In the genomic region with DNA sequence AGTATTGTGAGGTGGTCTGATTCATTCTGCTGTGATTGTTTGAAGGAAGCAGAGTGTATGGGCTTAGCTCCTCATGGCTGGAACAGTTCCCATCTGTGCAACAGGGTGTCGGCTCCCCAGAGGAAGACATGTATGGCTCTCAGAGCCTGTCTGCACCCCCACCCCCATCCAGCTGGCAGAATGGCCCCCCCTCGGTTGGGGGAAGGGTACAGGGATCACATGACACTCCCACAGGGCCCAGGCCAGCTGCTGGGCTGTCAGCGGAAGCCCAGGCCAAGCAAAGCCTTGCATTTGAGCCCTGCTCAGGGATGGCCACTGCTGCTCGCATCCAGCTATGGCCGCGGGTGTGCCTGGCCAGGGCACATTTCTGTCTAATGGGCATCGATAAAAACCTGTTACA, we compare ENCODE assay signal across 9 mouse cellular contexts. TPM values are rescaled to one million over a fixed set of nuclear protein-coding genes. Genes with fewer than 3 reads are reported as not detected.
DNase-seq lines count a peak whose midpoint lies in the region; ATAC-seq and TF ChIP-seq lines count a peak whose summit lies in the region.
"Had no signal": no experiment of that assay in that cellular context is flagged by ENCODE, and none has a peak within 500 bp of the region (broad histone marks: within the 10 kb centered on the region; RNA-seq: fewer than 3 reads in every experiment).

No protein-coding gene starts in this region.

- ATAC-seq in intestine, embryonic 16.5 days = peak; percentile 37; the same call in 1 of the 2 replicates
- no peak; the same call in 1 of the 2 replicates for ATAC-seq in liver, postnatal 0 days
- ATAC-seq in activated CD4-positive, CD25-positive, alpha-beta regulatory T cell, adult 4 months = no peak

- peak overlapping the region; percentile 71 for H3K27ac ChIP-seq in embryonic facial prominence, embryonic 10.5 days (replicated peaks)
- peak overlapping the region; percentile 44 for H3K27ac ChIP-seq in intestine, embryonic 16.5 days (ENCODE audit: low read length)
- H3K27ac ChIP-seq in liver, postnatal 0 days (ENCODE audit: low read depth) = peak overlapping the region; percentile 64

- DNase-seq in thymus, postnatal 14 days = peak; percentile 25
- no peak for DNase-seq in thymus, adult 18-20 months
- peak; percentile 70 for DNase-seq in embryonic facial prominence, embryonic 10.5 days (ENCODE audit: low spot score)
- DNase-seq in heart, adult 18-20 months = peak; percentile 72 to 79
- peak; percentile 58 for DNase-seq in liver, postnatal 0 days
- peak; percentile 71 for DNase-seq in retina, embryonic 14.5 days (ENCODE audit: low spot score)

- peaks cover 52% of the 10 kb centered on the region for H3K36me3 ChIP-seq in embryonic facial prominence, embryonic 10.5 days (replicated peaks)
- peaks cover 5% of the 10 kb centered on the region; the same call in 1 of the 2 replicates for H3K36me3 ChIP-seq in intestine, embryonic 16.5 days (ENCODE audit: control insufficient read depth, insufficient read depth, low read length)
- H3K36me3 ChIP-seq in liver, postnatal 0 days (replicated peaks; ENCODE audit: insufficient read depth, low read length) = no peaks in the 10 kb centered on the region

- no peaks in the 10 kb centered on the region for H3K27me3 ChIP-seq in embryonic facial prominence, embryonic 10.5 days (replicated peaks; ENCODE audit: low read depth, poor library complexity, severe bottlenecking)
- H3K27me3 ChIP-seq in intestine, embryonic 16.5 days (replicated peaks; ENCODE audit: control insufficient read depth, insufficient read depth, low read length) = no peaks in the 10 kb centered on the region
- 0 out of 2 replicates have a peak, but pooled peaks cover 4% of the 10 kb centered on the region for H3K27me3 ChIP-seq in liver, postnatal 0 days (ENCODE audit: insufficient read depth, low read length)

- H3K9ac ChIP-seq in intestine, embryonic 16.5 days (ENCODE audit: low read depth, low read length) = peak overlapping the region; percentile 38
- no peak overlapping the region for H3K9ac ChIP-seq in liver, postnatal 0 days (replicated peaks)

- TF ChIP-seq CTCF in liver, postnatal 0 days (IDR thresholded peaks at IDR 0.05; ENCODE audit: low read depth) = no peak

- peak overlapping the region; percentile 23; the same call in 1 of the 2 replicates for H3K4me3 ChIP-seq in embryonic facial prominence, embryonic 10.5 days
- H3K4me3 ChIP-seq in intestine, embryonic 16.5 days (ENCODE audit: low read length) = no peak overlapping the region
- no peak overlapping the region for H3K4me3 ChIP-seq in liver, postnatal 0 days (ENCODE audit: low read depth, low read length)

- 43% methylated on average over 7 of the region's 7 CpGs for WGBS in embryonic facial prominence, embryonic 10.5 days
- 40% methylated on average over 7 of the region's 7 CpGs for WGBS in intestine, embryonic 16.5 days
- 59% methylated on average over 7 of the region's 7 CpGs for WGBS in liver, postnatal 0 days (ENCODE audit: insufficient replicate concordance)

- no peak for TF ChIP-seq EP300 in liver, postnatal 0 days (IDR thresholded peaks at IDR 0.05; ENCODE audit: low read depth)

- peaks cover 66% of the 10 kb centered on the region for H3K4me1 ChIP-seq in embryonic facial prominence, embryonic 10.5 days
- peaks cover 68% of the 10 kb centered on the region for H3K4me1 ChIP-seq in intestine, embryonic 16.5 days (ENCODE audit: control insufficient read depth, insufficient read depth, low read length)
- H3K4me1 ChIP-seq in liver, postnatal 0 days (ENCODE audit: insufficient read depth) = peaks cover 21% of the 10 kb centered on the region

- H3K9me3 ChIP-seq in embryonic facial prominence, embryonic 10.5 days = no peaks in the 10 kb centered on the region
- H3K9me3 ChIP-seq in intestine, embryonic 16.5 days (ENCODE audit: control insufficient read depth, low read length) = no peaks in the 10 kb centered on the region
- H3K9me3 ChIP-seq in liver, postnatal 0 days (ENCODE audit: low read length) = no peaks in the 10 kb centered on the region

- H3K4me2 ChIP-seq in intestine, embryonic 16.5 days (ENCODE audit: low read depth, low read length) = no peak overlapping the region
- no peak overlapping the region for H3K4me2 ChIP-seq in liver, postnatal 0 days (ENCODE audit: low read depth, low read length)

RNA-seq across cellular contexts. Expression of a gene that starts 24.0 kb away (rescaled TPM):
- polyA plus RNA-seq in embryonic facial prominence, embryonic 10.5 days (2016; fragmentation: Nextera tagmentation; extraction: Ambion mirVana) = not detected in 2 replicates
- not detected for total RNA-seq in heart, adult 18-20 months (2021)
- 383 and 542 TPM in 2 replicates for polyA plus RNA-seq in intestine, embryonic 16.5 days (2015; fragmentation: Nextera tagmentation; extraction: Ambion mirVana)
- polyA plus RNA-seq in liver, postnatal 0 days (2015; fragmentation: Nextera tagmentation; extraction: Ambion mirVana) = 4.7 TPM in 1 of 2 replicates, not detected in the other
- not detected for polyA plus RNA-seq in activated CD4-positive, CD25-positive, alpha-beta regulatory T cell, adult 4 months (2017; shearing (Covaris generic))

RNA-seq across cellular contexts. Expression of a gene that starts 26.3 kb away (rescaled TPM):
- polyA plus RNA-seq in embryonic facial prominence, embryonic 10.5 days (2016; fragmentation: Nextera tagmentation; extraction: Ambion mirVana) = 36.7 and 44.2 TPM in 2 replicates
- total RNA-seq in heart, adult 18-20 months (2021) = 10 to 100 TPM in 1 of 2 experiments, 1 to 10 TPM in 1; 8.7 to 11.5 TPM
- 19.1 and 21.5 TPM in 2 replicates for polyA plus RNA-seq in intestine, embryonic 16.5 days (2015; fragmentation: Nextera tagmentation; extraction: Ambion mirVana)
- polyA plus RNA-seq in liver, postnatal 0 days (2015; fragmentation: Nextera tagmentation; extraction: Ambion mirVana) = 1.8 TPM in 2 replicates
- polyA plus RNA-seq in activated CD4-positive, CD25-positive, alpha-beta regulatory T cell, adult 4 months (2017; shearing (Covaris generic)) = 1 to 10 TPM; 7.4 to 8.3 TPM

RNA-seq across cellular contexts. Expression of a gene that starts 33.3 kb away (rescaled TPM):
- polyA plus RNA-seq in embryonic facial prominence, embryonic 10.5 days (2016; fragmentation: Nextera tagmentation; extraction: Ambion mirVana) = not detected in 2 replicates
- total RNA-seq in heart, adult 18-20 months (2021) = 1 to 10 TPM; 1.1 to 1.2 TPM
- polyA plus RNA-seq in intestine, embryonic 16.5 days (2015; fragmentation: Nextera tagmentation; extraction: Ambion mirVana) = 7.4 and 10.3 TPM in 2 replicates
- 1.5 and 1.9 TPM in 2 replicates for polyA plus RNA-seq in liver, postnatal 0 days (2015; fragmentation: Nextera tagmentation; extraction: Ambion mirVana)
- not detected for polyA plus RNA-seq in activated CD4-positive, CD25-positive, alpha-beta regulatory T cell, adult 4 months (2017; shearing (Covaris generic))
- total RNA-seq: liver, adult 2 months had no signal
- polyA plus RNA-seq: liver, adult 2 months had no signal

RNA-seq across cellular contexts. Expression of a gene that starts 42.5 kb away (rescaled TPM):
- 0.22 TPM in 1 of 2 replicates, not detected in the other for polyA plus RNA-seq in embryonic facial prominence, embryonic 10.5 days (2016; fragmentation: Nextera tagmentation; extraction: Ambion mirVana)
- total RNA-seq in heart, adult 18-20 months (2021) = 1 to 10 TPM; 2.4 to 2.7 TPM
- polyA plus RNA-seq in intestine, embryonic 16.5 days (2015; fragmentation: Nextera tagmentation; extraction: Ambion mirVana) = 4.4 and 4.6 TPM in 2 replicates
- polyA plus RNA-seq in liver, postnatal 0 days (2015; fragmentation: Nextera tagmentation; extraction: Ambion mirVana) = 0.56 and 0.64 TPM in 2 replicates
- not detected for polyA plus RNA-seq in activated CD4-positive, CD25-positive, alpha-beta regulatory T cell, adult 4 months (2017; shearing (Covaris generic))

RNA-seq across cellular contexts. Expression of a gene that starts 44.3 kb away (rescaled TPM):
- polyA plus RNA-seq in embryonic facial prominence, embryonic 10.5 days (2016; fragmentation: Nextera tagmentation; extraction: Ambion mirVana) = 57.9 and 61.4 TPM in 2 replicates
- total RNA-seq in heart, adult 18-20 months (2021) = 10 to 100 TPM in 1 of 2 experiments, 1 to 10 TPM in 1; 9.3 to 10.2 TPM
- 27.5 and 32.2 TPM in 2 replicates for polyA plus RNA-seq in intestine, embryonic 16.5 days (2015; fragmentation: Nextera tagmentation; extraction: Ambion mirVana)
- polyA plus RNA-seq in liver, postnatal 0 days (2015; fragmentation: Nextera tagmentation; extraction: Ambion mirVana) = 4.5 and 5.8 TPM in 2 replicates
- 10 to 100 TPM; 12.5 to 20.3 TPM for polyA plus RNA-seq in activated CD4-positive, CD25-positive, alpha-beta regulatory T cell, adult 4 months (2017; shearing (Covaris generic))

Comparison
In these comparisons a context has a peak if more than half of its experiments do, and no peak if none do; other contexts are left out.
1. DNase-seq: peak in thymus, postnatal 14 days (single experiment), embryonic facial prominence, embryonic 10.5 days (single experiment), heart, adult 18-20 months (2 of 2), liver, postnatal 0 days (single experiment) and retina, embryonic 14.5 days (single experiment); none in thymus, adult 18-20 months (0 of 2).
2. RNA of a gene that starts 24.0 kb away (polyA plus RNA-seq): 383 to 542 TPM in intestine, embryonic 16.5 days; not detected in activated CD4-positive, CD25-positive, alpha-beta regulatory T cell, adult 4 months, not detected in embryonic facial prominence, embryonic 10.5 days and 4.7 TPM in liver, postnatal 0 days; every median in the first group is over 10 times any median in the second.
3. Peak in every context shown above with its lines, with median percentiles within 50 percentile points of each other: H3K27ac ChIP-seq.